Mouse (Mus musculus): ENCODE results near the gene Gm10220.
"Not testable (repeated sequence)": the region's sequence is repeated elsewhere in the genome, so short reads cannot be mapped to it uniquely, and the experiment has no call there.

Gm10220 gene

GRCm38 (mm10) chr5:26121321-26121720 lies at the start of gene Gm10220:
Gm10220 (minus strand) TSS chr5:26121421.
- in situ Hi-C loops (cut with MboI, MseI) = not testable (repeated sequence)

- in situ Hi-C loops (cut with MboI, MseI) = no loop called here
Observed at GRCm38 (mm10) chr5:26169855-26170254, 48.6 kb upstream of the Gm10220 start.

- in situ Hi-C loops (cut with MboI, MseI) = no loop called here
Observed at GRCm38 (mm10) chr5:26165791-26166165, 44.6 kb upstream of the Gm10220 start.

GRCm38 (mm10) chr5:26165036-26165790 lies 44.0 kb upstream of the Gm10220 start:
- in situ Hi-C loops (cut with MboI, MseI) = no loop called here

GRCm38 (mm10) chr5:26157396-26158170 lies 36.4 kb upstream of the Gm10220 start:
- in situ Hi-C loops (cut with MboI, MseI) = no loop called here

- in situ Hi-C loops (cut with MboI, MseI) = no loop called here
Observed at GRCm38 (mm10) chr5:26142891-26143290, 21.7 kb upstream of the Gm10220 start.

- in situ Hi-C loops (cut with MboI, MseI) = not testable (repeated sequence)
Observed at GRCm38 (mm10) chr5:26105262-26105661, 16.0 kb downstream of the Gm10220 start, which contains the start of gene 5031410I06Rik. 5031410I06Rik (minus strand) TSS chr5:26105362.

GRCm38 (mm10) chr5:26089191-26089590 lies 32.0 kb downstream of the Gm10220 start, which contains the start of gene Gm10471:
Gm10471 (minus strand) TSS chr5:26089291.
- in situ Hi-C loops (cut with MboI, MseI) = not testable (repeated sequence)

- in situ Hi-C loops (cut with MboI, MseI) = loop anchor here (5.0 kb wide), 1 partner anchor 53 kb away; no protein-coding TSS in a partner anchor
Observed at GRCm38 (mm10) chr5:26079023-26079422, 42.2 kb downstream of the Gm10220 start.

GRCm38 (mm10) chr5:26070716-26071115 lies 50.5 kb downstream of the Gm10220 start:
- in situ Hi-C loops (cut with MboI, MseI) = no loop called here
